Mouse (Mus musculus) intestine, postnatal 0 days (tissue): ENCODE data around the gene Lgi1. TPM values are rescaled to one million over a fixed set of nuclear protein-coding genes. Genes with fewer than 3 reads are reported as not detected.

Experiments
- ATAC-seq: fragments of 200-750 bp; cut with Nextera tagmentation; 2 replicates; pipeline ENCODE4 v1.8.0; 2017; ENCODE audit warnings: mild to moderate bottlenecking, moderate TSS enrichment, moderate library complexity
- H3K27ac ChIP-seq: fragments of 300-500 bp; sonication (generic); 2 replicates; pipeline ENCODE4 v1.5.1; 2014; ENCODE audit warnings: mild to moderate bottlenecking, low read depth, low read length, moderate library complexity
- H3K27me3 ChIP-seq: fragments of 300-500 bp; sonication (generic); replicated peaks from 2 replicates; pipeline ENCODE4 v1.6.1; 2014; ENCODE audit warnings: low read length, mixed read lengths; ENCODE audit not compliant: control insufficient read depth, insufficient read depth
- H3K36me3 ChIP-seq: fragments of 300-500 bp; sonication (generic); 2 replicates; pipeline ENCODE4 v1.6.1; 2014; ENCODE audit warnings: mild to moderate bottlenecking, moderate library complexity; ENCODE audit not compliant: control insufficient read depth, insufficient read depth
- H3K4me1 ChIP-seq: fragments of 300-500 bp; sonication (generic); replicated peaks from 2 replicates; pipeline ENCODE4 v1.6.1; 2014; ENCODE audit warnings: antibody characterized with exemption, low read length, mixed read lengths; ENCODE audit not compliant: control insufficient read depth, insufficient read depth
- H3K4me2 ChIP-seq: fragments of 300-500 bp; sonication (generic); replicated peaks from 2 replicates; pipeline ENCODE4 v1.6.1; 2014; ENCODE audit warnings: low read depth, mild to moderate bottlenecking, moderate library complexity
- H3K4me3 ChIP-seq: fragments of 300-500 bp; sonication (generic); 2 replicates; pipeline ENCODE4 v1.5.1; 2014; ENCODE audit warnings: low read depth, low read length
- H3K9ac ChIP-seq: fragments of 300-500 bp; sonication (generic); 2 replicates; pipeline ENCODE4 v1.6.1; 2014; ENCODE audit warnings: mild to moderate bottlenecking, low read depth, low read length
- H3K9me3 ChIP-seq: fragments of 300-500 bp; sonication (generic); 2 replicates; pipeline ENCODE4 v1.6.1; 2016; ENCODE audit warnings: mixed run types; ENCODE audit not compliant: control insufficient read depth
- CTCF ChIP-seq: sonication (generic); IDR thresholded peaks from 2 replicates; pipeline ENCODE4 v1.5.1; 2016; ENCODE audit warnings: low read depth, mild to moderate bottlenecking, control low read depth, antibody characterized with exemption, moderate library complexity
- WGBS: fragments of 180-500 bp; shearing (Covaris S2); extraction: QIAGEN DNeasy Blood & Tissue Kit; methylation state at CpG from one replicate; pipeline ENCODE4 v1.1.7; 2014; 5-methylcytosine and 5-hydroxymethylcytosine counted together
- polyA plus RNA-seq: library from polyadenylated mRNA; unstranded; fragments of >200 nt; fragmentation: Nextera tagmentation; extraction: Ambion mirVana; gene quantifications from 2 replicates; pipeline ENCODE4 v1.2.1, GENCODE M21; 2015

The Lgi1 gene
- polyA plus RNA-seq: 0.76 and 0.91 TPM in 2 replicates

- Histone ChIP-seq H3K4me1 (no peaks in the 10 kb centered on the region), H3K27me3 (peaks cover 24% of the 10 kb centered on the region; the same call in 1 of the 2 replicates), H3K9ac (no peak within 1 kb of the TSS), H3K4me2 (no peak within 1 kb of the TSS), H3K36me3 (no peaks in the 10 kb centered on the region), H3K27ac (no peak within 1 kb of the TSS), H3K4me3 (no peak within 1 kb of the TSS), H3K9me3 (no peaks in the 10 kb centered on the region)
- no peak for ATAC-seq
- 26% methylated on average over 21 of the region's 21 CpGs for WGBS
- no peak for TF ChIP-seq CTCF
Measured at GRCm38 (mm10) chr19:38264505-38265500, at the start of gene Lgi1. Gene Lgi1, plus strand, starts transcription at chr19:38264536.

- Histone ChIP-seq H3K4me2 (no peak overlapping the region), H3K36me3 (peaks cover 14% of the 10 kb centered on the region; the same call in 1 of the 2 replicates), H3K9ac (no peak overlapping the region), H3K27ac (no peak overlapping the region), H3K9me3 (no peaks in the 10 kb centered on the region), H3K4me1 (no peaks in the 10 kb centered on the region), H3K4me3 (no peak overlapping the region), H3K27me3 (no peaks in the 10 kb centered on the region)
- TF ChIP-seq CTCF: no peak
- ATAC-seq: no peak
- 96% methylated on average over 3 of the region's 3 CpGs for WGBS
Measured at GRCm38 (mm10) chr19:38217696-38218095, 46.6 kb upstream of the Lgi1 start.

DNA sequence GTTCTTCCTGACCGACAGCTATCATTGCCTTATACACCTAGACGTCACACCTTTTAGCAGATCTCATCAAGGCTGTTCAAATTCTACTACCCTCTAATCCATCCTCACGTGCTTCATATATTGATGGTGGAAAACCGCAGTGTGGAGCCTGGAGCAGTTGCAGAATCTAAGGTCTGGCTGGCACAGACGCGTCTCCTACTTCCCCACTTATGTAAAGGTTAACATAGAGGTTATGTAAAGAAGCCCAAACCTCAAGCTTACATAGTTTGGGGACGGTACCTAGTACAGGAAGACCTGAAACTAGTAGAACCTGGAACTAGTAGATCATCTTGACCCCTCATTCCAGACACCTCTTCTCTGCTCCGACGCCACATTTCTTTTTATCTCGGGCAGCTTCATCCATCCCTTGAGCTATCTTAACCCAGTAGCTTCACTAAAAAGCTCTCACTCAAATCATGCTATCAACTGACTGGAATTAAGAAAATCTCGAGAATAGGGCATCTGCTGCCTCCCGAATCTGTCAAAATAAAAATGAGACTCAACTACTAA is 40.9 kb upstream of the Lgi1 start:
- peak overlapping the region; percentile 73 for H3K4me2 ChIP-seq
- H3K36me3 ChIP-seq: peaks cover 8% of the 10 kb centered on the region; the same call in 1 of the 2 replicates
- H3K27ac ChIP-seq: peak overlapping the region; percentile 51
- peak; percentile 14; the same call in 1 of the 2 replicates for ATAC-seq
- H3K9me3 ChIP-seq: no peaks in the 10 kb centered on the region
- TF ChIP-seq CTCF: no peak
- WGBS: 6% methylated on average over 12 of the region's 12 CpGs
- H3K4me3 ChIP-seq: peak overlapping the region; percentile 47
- H3K27me3 ChIP-seq: no peaks in the 10 kb centered on the region
- peak overlapping the region; percentile 48 for H3K9ac ChIP-seq
- peaks cover 2% of the 10 kb centered on the region; the same call in 1 of the 2 replicates for H3K4me1 ChIP-seq

DNA sequence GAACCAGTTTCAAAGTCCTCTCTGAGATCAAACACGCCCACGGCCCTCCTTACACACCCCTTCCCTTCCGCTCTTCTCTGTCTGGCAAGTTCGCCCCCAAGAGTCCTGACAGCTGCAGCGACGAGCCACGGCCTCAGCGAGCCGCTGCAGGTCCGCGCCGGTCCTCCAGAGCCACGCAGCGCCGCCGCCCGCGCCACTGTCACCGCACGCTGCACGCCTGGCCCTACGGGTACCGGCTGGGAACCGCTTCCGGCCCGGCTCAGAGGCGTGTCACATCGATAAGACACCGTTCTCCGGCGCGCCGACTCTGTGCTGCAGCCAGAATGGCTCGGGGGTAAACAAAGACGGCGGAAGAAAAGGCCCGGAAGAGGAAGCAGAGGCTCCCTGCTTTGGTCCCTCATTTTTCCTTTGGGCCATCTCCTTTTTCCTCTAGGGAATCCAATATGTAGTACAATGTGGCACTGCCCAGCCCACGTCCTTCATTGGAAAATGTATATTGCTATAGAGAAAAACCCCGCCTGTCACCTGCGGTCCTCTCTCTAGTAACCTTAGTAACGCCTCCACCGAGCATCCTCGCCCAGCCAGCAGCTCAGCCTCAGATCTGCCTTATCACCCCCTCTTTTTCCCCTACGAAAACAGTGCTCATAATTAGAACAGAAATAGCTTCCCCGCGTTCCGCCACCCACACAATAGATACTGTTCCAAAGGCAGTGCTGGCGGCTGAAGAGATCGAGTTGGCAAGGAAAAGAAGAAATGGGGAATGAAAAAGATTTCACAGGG is 40.2 kb upstream of the Lgi1 start, which contains the start of gene Fra10ac1:
Fra10ac1 (minus strand) TSS at position 252 of the 780 bp plus-strand sequence.
- peak within 1 kb of the TSS; percentile 51 for H3K27ac ChIP-seq
- WGBS: 1% methylated on average over 49 of the region's 49 CpGs
- H3K9ac ChIP-seq: peak within 1 kb of the TSS; percentile 48
- peak; percentile 79 for TF ChIP-seq CTCF
- peaks cover 2% of the 10 kb centered on the region; the same call in 1 of the 2 replicates for H3K4me1 ChIP-seq
- peak; percentile 98 for ATAC-seq
- H3K4me3 ChIP-seq: peak within 1 kb of the TSS; percentile 47
- peak within 1 kb of the TSS; percentile 73 for H3K4me2 ChIP-seq
- H3K27me3 ChIP-seq: no peaks in the 10 kb centered on the region
- H3K9me3 ChIP-seq: no peaks in the 10 kb centered on the region
- peaks cover 8% of the 10 kb centered on the region; the same call in 1 of the 2 replicates for H3K36me3 ChIP-seq

DNA sequence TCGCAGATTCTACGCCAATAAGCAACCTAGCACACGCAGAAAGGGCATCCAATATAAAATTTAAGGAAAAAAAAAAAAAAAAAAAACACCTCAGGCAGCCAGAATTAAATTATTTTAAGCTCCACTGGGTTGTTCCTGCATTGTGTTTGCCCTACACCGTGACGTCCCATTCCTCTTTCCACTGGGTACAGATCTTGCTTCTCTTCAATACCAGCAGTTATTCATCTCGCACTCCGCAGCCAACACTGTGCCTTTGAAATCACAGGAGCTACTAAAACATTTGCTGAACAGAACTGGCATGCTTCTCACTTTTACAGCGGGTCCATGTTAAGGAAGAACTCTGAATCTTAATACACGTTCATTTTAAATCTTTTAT is 39.7 kb upstream of the Lgi1 start:
- H3K9ac ChIP-seq: peak overlapping the region; percentile 48
- no peak overlapping the region; the same call in 1 of the 2 replicates for H3K27ac ChIP-seq
- peaks cover 2% of the 10 kb centered on the region; the same call in 1 of the 2 replicates for H3K4me1 ChIP-seq
- no peak for TF ChIP-seq CTCF
- no peaks in the 10 kb centered on the region for H3K27me3 ChIP-seq
- H3K4me3 ChIP-seq: peak overlapping the region; percentile 47
- peak overlapping the region; percentile 73 for H3K4me2 ChIP-seq
- H3K9me3 ChIP-seq: no peaks in the 10 kb centered on the region
- peaks cover 5% of the 10 kb centered on the region; the same call in 1 of the 2 replicates for H3K36me3 ChIP-seq
- 14% methylated on average over 9 of the region's 9 CpGs for whole genome bisulfite sequencing
- no peak for ATAC-seq
